Mouse (Mus musculus) MEL (cell line): Measurements from ENCODE around the gene Ntf5. TPM values are rescaled to one million over a fixed set of nuclear protein-coding genes. Genes with fewer than 3 reads are reported as not detected.
A peak's percentile ranks its signal among the peaks of the same experiment; 100 is the strongest.

Experiments used
- DNase-seq: peaks from one replicate; pipeline ENCODE4 v3.0.0; 2011; ENCODE audit warnings: low read depth, low spot score
- H3K27ac ChIP-seq: 2 replicates; pipeline ENCODE4 v1.5.1; 2012; ENCODE audit warnings: low read depth, mild to moderate bottlenecking, control low read depth, low read length, moderate library complexity; ENCODE audit not compliant: control insufficient read depth
- H3K27me3 ChIP-seq, 2 experiments: fragments of 150-350 bp in 1 of 2; sonication (generic) in 1 of 2; 2 replicates each; pipeline ENCODE4 v1.6.1; 2012; ENCODE audit warnings: low read length in 2 of 2, mild to moderate bottlenecking in 2 of 2, improper control_type of control experiment in 1 of 2, moderate library complexity in 1 of 2; ENCODE audit not compliant: insufficient read depth in 2 of 2, control insufficient read depth in 1 of 2
- H3K36me3 ChIP-seq, 2 experiments: 2 replicates each; pipeline ENCODE4 v1.6.1; 2012 to 2014; ENCODE audit warnings: low read length in 2 of 2, improper control_type of control experiment in 1 of 2, inconsistent platforms in 1 of 2, mild to moderate bottlenecking in 1 of 2; ENCODE audit not compliant: insufficient read depth in 2 of 2, control insufficient read depth in 1 of 2
- H3K4me1 ChIP-seq, 2 experiments: fragments of 150-350 bp in 1 of 2; sonication (generic) in 1 of 2; 2 replicates each; pipeline ENCODE4 v1.6.1; 2012; ENCODE audit warnings: low read length in 2 of 2, improper control_type of control experiment in 1 of 2, mild to moderate bottlenecking in 1 of 2; ENCODE audit not compliant: insufficient read depth in 2 of 2, control insufficient read depth in 1 of 2
- H3K4me3 ChIP-seq, 2 experiments: fragments of 150-350 bp in 1 of 2; sonication (generic) in 1 of 2; 2 replicates each; pipeline ENCODE4 v1.5.1; 2012; ENCODE audit warnings: low read depth in 2 of 2, low read length in 2 of 2, mild to moderate bottlenecking in 2 of 2, moderate library complexity in 2 of 2, control low read depth in 1 of 2, improper control_type of control experiment in 1 of 2; ENCODE audit not compliant: control insufficient read depth in 1 of 2, insufficient read depth in 1 of 2
- H3K79me2 ChIP-seq: 2 replicates; pipeline ENCODE4 v1.6.1; 2012; ENCODE audit warnings: mild to moderate bottlenecking, low read length, moderate library complexity; ENCODE audit not compliant: control insufficient read depth, poor library complexity, insufficient read depth
- H3K9ac ChIP-seq: 2 replicates; pipeline ENCODE4 v1.6.1; 2012; ENCODE audit warnings: low read depth, mild to moderate bottlenecking, control low read depth, low read length, moderate library complexity; ENCODE audit not compliant: control insufficient read depth, poor library complexity, severe bottlenecking
- H3K9me3 ChIP-seq: fragments of 150-350 bp; sonication (generic); replicated peaks from 2 replicates; pipeline ENCODE4 v1.6.1; 2012; ENCODE audit warnings: mild to moderate bottlenecking, low read length, improper control_type of control experiment, moderate library complexity; ENCODE audit not compliant: insufficient read depth
- CHD1 ChIP-seq: IDR thresholded peaks from 2 replicates; pipeline ENCODE4 v1.6.1; 2012; ENCODE audit warnings: low read depth, mild to moderate bottlenecking, inconsistent platforms, low read length, improper control_type of control experiment
- CTCF ChIP-seq, 3 experiments: IDR thresholded peaks in 2 of 3; conservative IDR thresholded peaks in 1 of 3; 2 replicates each; pipeline ENCODE4 v1.5.1; 2011 to 2012; ENCODE audit warnings: low read length in 3 of 3, low read depth in 2 of 3, mild to moderate bottlenecking in 2 of 3, improper control_type of control experiment in 1 of 3, inconsistent platforms in 1 of 3, mixed read lengths in 1 of 3, moderate library complexity in 1 of 3; ENCODE audit not compliant: control insufficient read depth in 1 of 3, insufficient read depth in 1 of 3, poor library complexity in 1 of 3, severe bottlenecking in 1 of 3
- JUND ChIP-seq: IDR thresholded peaks from 2 replicates; pipeline ENCODE4 v1.6.1; 2011; ENCODE audit warnings: low read depth, mild to moderate bottlenecking, improper control_type of control experiment, low read length
- KAT2A ChIP-seq: conservative IDR thresholded peaks from 2 replicates; pipeline ENCODE4 v1.6.1; 2012; ENCODE audit warnings: low read depth, low read length, improper control_type of control experiment, inconsistent platforms
- MAFK ChIP-seq: IDR thresholded peaks from 2 replicates; pipeline ENCODE4 v1.6.1; 2011; ENCODE audit warnings: low read depth, mild to moderate bottlenecking, low read length, improper control_type of control experiment, borderline replicate concordance
- MAZ ChIP-seq: IDR thresholded peaks from 2 replicates; pipeline ENCODE4 v1.6.1; 2012; ENCODE audit warnings: low read depth, mild to moderate bottlenecking, inconsistent platforms, low read length, improper control_type of control experiment
- MEF2A ChIP-seq: IDR thresholded peaks from 2 replicates; pipeline ENCODE4 v1.6.1; 2014; ENCODE audit warnings: low read depth, mild to moderate bottlenecking, inconsistent platforms, low read length, improper control_type of control experiment; ENCODE audit not compliant: poor library complexity, insufficient replicate concordance, severe bottlenecking; ENCODE audit errors: extremely low read depth
- MXI1 ChIP-seq: IDR thresholded peaks from 2 replicates; pipeline ENCODE4 v1.6.1; 2011; ENCODE audit warnings: mild to moderate bottlenecking, low read depth, low read length, improper control_type of control experiment
- MYC ChIP-seq: IDR thresholded peaks from 2 replicates; pipeline ENCODE4 v1.6.1; 2011; ENCODE audit warnings: low read depth, mild to moderate bottlenecking, low read length, improper control_type of control experiment, moderate library complexity
- NELFE ChIP-seq: IDR thresholded peaks from 2 replicates; pipeline ENCODE4 v1.6.1; 2011; ENCODE audit warnings: low read depth, low read length, improper control_type of control experiment
- SIN3A ChIP-seq: IDR thresholded peaks from 2 replicates; pipeline ENCODE4 v1.6.1; 2012; ENCODE audit warnings: low read length, improper control_type of control experiment, inconsistent platforms
- TAL1 ChIP-seq: IDR thresholded peaks from 2 replicates; pipeline ENCODE4 v1.6.1; 2012; ENCODE audit warnings: mild to moderate bottlenecking, inconsistent platforms, low read length, moderate library complexity, mixed read lengths
- TBP ChIP-seq: IDR thresholded peaks from 2 replicates; pipeline ENCODE4 v1.8.0; 2011; ENCODE audit warnings: low read depth, low read length, improper control_type of control experiment
- UBTF ChIP-seq: IDR thresholded peaks from 2 replicates; pipeline ENCODE4 v1.6.1; 2012; ENCODE audit warnings: low read depth, mild to moderate bottlenecking, inconsistent platforms, low read length, improper control_type of control experiment, moderate library complexity, borderline replicate concordance; ENCODE audit not compliant: insufficient read depth
- USF1 ChIP-seq: IDR thresholded peaks from 2 replicates; pipeline ENCODE4 v1.6.1; 2014; ENCODE audit warnings: low read depth, mild to moderate bottlenecking, inconsistent platforms, low read length, improper control_type of control experiment, moderate library complexity
- ZC3H11A ChIP-seq: IDR thresholded peaks from 2 replicates; pipeline ENCODE4 v1.6.1; 2012; ENCODE audit warnings: low read depth, mild to moderate bottlenecking, inconsistent platforms, low read length, improper control_type of control experiment
- ZMIZ1 ChIP-seq: IDR thresholded peaks from 2 replicates; pipeline ENCODE4 v1.6.1; 2012; ENCODE audit warnings: low read depth, mild to moderate bottlenecking, inconsistent platforms, low read length, improper control_type of control experiment, moderate library complexity
- polyA plus RNA-seq, 2 experiments: library from polyadenylated mRNA; stranded (reverse) in 1 of 2; unstranded in 1 of 2; fragments of >175 nt in 1 of 2; fragments of >200 nt in 1 of 2; gene quantifications; 2 replicates each; pipeline versions ENCODE4 v1.2.1 to v1.2.4; 2012; ENCODE audit warnings: low replicate concordance in 2 of 2, low read depth in 1 of 2; ENCODE audit not compliant: insufficient read length in 2 of 2, insufficient read depth in 1 of 2, missing spikeins in 1 of 2
- total RNA-seq: library from RNA; depleted of rRNA; stranded (reverse); fragments of 300-350 nt; gene quantifications from 2 replicates; pipeline ENCODE4 v1.2.3, GENCODE M21; 2012; rRNA removed

Gene Ntf5
- total RNA-seq = 0.54 and 0.92 TPM in 2 replicates
- polyA plus RNA-seq = 1 to 10 TPM in 1 of 2 experiments, not detected in 1; 1.9 TPM

GRCm38 (mm10) chr7:45413113-45413863, at the start of gene Ntf5:
Gene Ntf5, plus strand, starts transcription at chr7:45413695.
- peaks cover 0 to 3% of the 10 kb centered on the region in 2 experiments; a peak in 2 of 4 replicates for H3K27me3 ChIP-seq
- H3K4me1 ChIP-seq = peaks cover 6 to 7% of the 10 kb centered on the region in 2 experiments; a peak in 2 of 4 replicates
- H3K9me3 ChIP-seq = no peaks in the 10 kb centered on the region
- H3K4me3 ChIP-seq = peak within 1 kb of the TSS; percentile 69 to 100
- H3K9ac ChIP-seq = peak within 1 kb of the TSS; percentile 71
- no peaks in the 10 kb centered on the region; a peak in 1 of 4 replicates for H3K36me3 ChIP-seq
- peak; percentile 63 for DNase-seq
- no peak within 1 kb of the TSS for H3K27ac ChIP-seq
- H3K79me2 ChIP-seq = no peaks in the 10 kb centered on the region; the same call in 1 of the 2 replicates
- TF ChIP-seq KAT2A (no peak), MAFK (no peak), SIN3A (peak; percentile 27), UBTF (0 out of 2 replicates have a peak, but pooled peaks have one; percentile 40)

DNA sequence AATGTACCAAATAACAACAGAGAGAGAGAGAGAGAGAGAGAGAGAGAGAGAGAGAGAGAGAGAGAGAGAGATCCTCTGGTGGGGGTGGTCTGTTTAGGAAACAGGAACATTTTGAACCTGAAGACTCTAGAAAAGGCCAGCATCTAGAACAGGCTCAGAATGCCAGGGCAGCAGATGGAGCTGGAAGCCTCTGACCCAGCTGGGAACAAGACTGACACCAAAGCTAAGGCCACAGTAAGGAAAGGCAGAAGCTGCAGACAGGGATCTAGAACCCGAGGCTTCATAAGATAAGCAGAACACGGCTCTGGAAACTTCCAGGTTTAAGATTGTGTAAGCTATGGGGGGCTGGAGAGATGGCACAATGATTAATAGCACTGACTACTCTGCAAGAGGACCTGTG, 49.5 kb upstream of the Ntf5 start:
- Histone ChIP-seq H3K27ac (no peak overlapping the region), H3K9me3 (no peaks in the 10 kb centered on the region), H3K4me1 (peaks cover 6 to 31% of the 10 kb centered on the region in 2 experiments), H3K79me2 (no peaks in the 10 kb centered on the region; the same call in 1 of the 2 replicates), H3K27me3 (no peaks in the 10 kb centered on the region), H3K36me3 (peaks cover 0 to 17% of the 10 kb centered on the region in 2 experiments; a peak in 2 of 4 replicates), H3K9ac (no peak overlapping the region), H3K4me3 (no peak overlapping the region)
- TF ChIP-seq ZC3H11A (no peak), MXI1 (no peak), JUND (no peak), MYC (no peak), CTCF (IDR thresholded peaks at IDR 0.05 in 2 of 3, conservative IDR thresholded peaks at IDR 0.05 in 1 of 3; ENCODE audit: control insufficient read depth in 1 of 3, insufficient read depth in 1 of 3, low read depth in 2 of 3, low read length in 3 of 3, poor library complexity in 1 of 3, severe bottlenecking in 1 of 3) (no peak), ZMIZ1 (no peak), UBTF (no peak), USF1 (no peak), CHD1 (no peak), MEF2A (no peak), TAL1 (no peak), MAZ (no peak), TBP (no peak), NELFE (no peak)
- DNase-seq = no peak
